Mouse (Mus musculus) gastrocnemius, postnatal 25 days (tissue): ENCODE data around the gene Tyw1. TPM values are rescaled to one million over a fixed set of nuclear protein-coding genes. Genes with fewer than 3 reads are reported as not detected.
"Not testable (repeated sequence)": the region's sequence is repeated elsewhere in the genome, so short reads cannot be mapped to it uniquely, and the experiment has no call there.

Source experiments
- DNase-seq: peaks from one replicate; pipeline ENCODE4 v3.0.0; 2022
- long read RNA-seq, 2 experiments: library from polyadenylated mRNA; stranded (forward); transcript quantifications; one replicate each; pipeline ENCODE4 v2.0.0; 2021
- total RNA-seq, 2 experiments: library from RNA; stranded (reverse); gene quantifications; 1 replicate in 1 of 2; 2 replicates in 1 of 2; pipeline ENCODE4 v1.2.3; 2021

Gene Tyw1
- total RNA-seq = 1 to 10 TPM; 8.7 to 8.8 TPM
- long read RNA-seq, experiment 1, partial matches to known transcripts = 0 of 8 reads
- long read RNA-seq, experiment 1, other reads (novel, unspliced or antisense) = 4 of 8 reads
- long read RNA-seq, experiment 2, transcript Tyw1-201 (16 exons, 3,044 nt) = major isoform, 9 of 15 reads
- long read RNA-seq, experiment 2, partial matches to known transcripts = 1 of 15 reads
- long read RNA-seq, experiment 2, other reads (novel, unspliced or antisense) = 5 of 15 reads

GRCm38 (mm10) chr5:130255017-130255720 lies at the start of gene Tyw1, which contains the start of gene Sbds:
Tyw1 (plus strand) TSS chr5:130255619.
Sbds (minus strand) TSS chr5:130255530.
- DNase-seq = peak; percentile 96

- no peak for DNase-seq
These were observed 48.1 kb upstream of the Tyw1 start for GRCm38 (mm10) chr5:130207299-130207698.

- DNase-seq = no peak
These were observed 42.5 kb upstream of the Tyw1 start for GRCm38 (mm10) chr5:130212956-130213355.

GRCm38 (mm10) chr5:130216781-130217180 lies 38.6 kb upstream of the Tyw1 start, which contains the start of gene Tmem248:
Tmem248 (plus strand) TSS chr5:130217081.
- DNase-seq = no peak

- no peak for DNase-seq
These were observed 38.0 kb upstream of the Tyw1 start for GRCm38 (mm10) chr5:130217406-130217805.

- no peak for DNase-seq
These were observed 37.1 kb upstream of the Tyw1 start for GRCm38 (mm10) chr5:130218336-130218735.

- no peak for DNase-seq
These were observed 34.1 kb upstream of the Tyw1 start for GRCm38 (mm10) chr5:130221316-130221715.

- DNase-seq = no peak
These were observed 33.7 kb upstream of the Tyw1 start for GRCm38 (mm10) chr5:130221760-130222145.

GRCm38 (mm10) chr5:130222146-130223004 lies 33.0 kb upstream of the Tyw1 start:
- DNase-seq = peak; percentile 96

- no peak for DNase-seq
These were observed 28.6 kb upstream of the Tyw1 start for GRCm38 (mm10) chr5:130226790-130227189.

GRCm38 (mm10) chr5:130228120-130228519 lies 27.3 kb upstream of the Tyw1 start:
- no peak for DNase-seq

- DNase-seq = no peak
These were observed 19.1 kb upstream of the Tyw1 start for GRCm38 (mm10) chr5:130236302-130236701.

- no peak for DNase-seq
These were observed 16.2 kb upstream of the Tyw1 start for GRCm38 (mm10) chr5:130239236-130239635.

GRCm38 (mm10) chr5:130239856-130240255 lies 15.6 kb upstream of the Tyw1 start:
- no peak for DNase-seq

GRCm38 (mm10) chr5:130241426-130241825 lies 14.0 kb upstream of the Tyw1 start:
- no peak for DNase-seq

- DNase-seq = no peak
These were observed 7.6 kb upstream of the Tyw1 start for GRCm38 (mm10) chr5:130247823-130248222.

GRCm38 (mm10) chr5:130254164-130255016 lies 1.0 kb upstream of the Tyw1 start:
- no peak for DNase-seq

- DNase-seq = not testable (repeated sequence)
These were observed 543 bp downstream of the Tyw1 start for GRCm38 (mm10) chr5:130255799-130256525.

GRCm38 (mm10) chr5:130256678-130257271 lies 1.4 kb downstream of the Tyw1 start:
- peak; percentile 94 for DNase-seq

- DNase-seq = no peak
These were observed 1.9 kb downstream of the Tyw1 start for GRCm38 (mm10) chr5:130257303-130257702.

- DNase-seq = no peak
These were observed 8.0 kb downstream of the Tyw1 start for GRCm38 (mm10) chr5:130263454-130263853.
